Mouse (Mus musculus) erythroid progenitor cell, adult 5-6 weeks (primary cell): ENCODE measurements at regions not wholly inside any gene's neighbourhood (a gene's known extent, or its start where the extent isn't known, plus 50 kb on each side); places are given as distances from the start of the nearest gene placed in this dataset.

Source experiments
- ATAC-seq: replicated peaks from 2 replicates; pipeline ENCODE4 v1.8.0; 2016; ENCODE audit warnings: moderate number of reproducible peaks, mild to moderate bottlenecking, moderate TSS enrichment, inconsistent platforms; ENCODE audit not compliant: poor library complexity, low FRiP score, severe bottlenecking

DNA sequence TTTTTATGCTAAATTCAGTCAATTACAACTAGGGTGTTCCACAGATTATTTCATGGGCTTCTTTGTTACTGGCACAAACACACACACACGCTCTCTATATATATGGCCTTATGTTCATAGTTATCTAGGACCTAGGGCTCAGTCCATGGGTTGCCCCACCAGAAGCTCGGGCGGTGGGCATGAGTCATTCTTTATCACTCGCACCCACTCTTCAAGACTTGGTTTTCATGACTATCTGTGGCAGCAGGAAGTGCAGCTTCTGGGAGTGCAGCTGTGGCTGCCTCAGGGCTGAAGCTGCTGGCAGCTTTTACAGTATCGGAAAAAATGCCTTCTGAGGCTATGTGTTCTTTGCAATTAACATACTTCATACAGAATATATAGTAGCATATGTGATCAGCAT lies 198.7 kb downstream of the Ipo11 start:
- no peak for ATAC-seq

DNA sequence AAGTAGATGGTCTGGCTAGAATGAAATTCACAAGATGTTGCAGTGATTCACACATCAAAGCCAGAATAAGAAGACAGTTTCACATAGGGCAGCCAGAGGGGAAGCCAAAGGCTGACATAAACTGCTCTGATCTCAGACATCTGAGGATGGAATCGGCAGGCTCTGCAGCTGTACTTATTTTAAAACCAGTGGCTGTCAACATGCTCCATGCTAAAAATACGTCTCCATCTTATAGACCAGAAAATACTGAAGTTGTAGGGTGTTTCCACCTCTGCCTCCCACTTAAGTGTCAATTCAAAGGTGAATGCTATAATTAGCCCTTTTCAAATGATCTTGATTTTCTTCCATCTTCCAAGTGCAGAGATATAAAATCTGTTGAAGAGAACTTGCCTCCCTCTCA lies 202.4 kb downstream of the Ipo11 start:
- ATAC-seq, result no peak

DNA sequence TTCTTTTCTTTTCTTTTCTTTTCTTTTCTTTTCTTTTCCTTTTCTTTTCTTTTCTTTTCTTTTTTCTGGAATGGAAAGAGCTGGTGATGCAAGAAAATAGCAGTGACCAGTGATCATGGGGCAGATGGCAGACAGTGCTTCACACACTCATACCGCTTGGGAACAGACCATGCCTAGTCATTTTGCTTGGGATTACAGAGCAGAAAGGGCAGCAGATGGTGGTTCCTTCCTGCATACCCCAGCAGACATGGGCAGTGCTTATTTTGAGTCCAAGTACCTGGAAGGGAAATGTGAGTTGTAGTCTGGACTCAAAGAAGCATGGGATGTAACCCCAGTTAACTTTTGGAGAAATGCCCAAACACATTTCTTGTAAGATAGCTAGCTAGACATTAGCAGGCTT lies 203.9 kb downstream of the Ipo11 start:
- ATAC-seq, result no peak

DNA sequence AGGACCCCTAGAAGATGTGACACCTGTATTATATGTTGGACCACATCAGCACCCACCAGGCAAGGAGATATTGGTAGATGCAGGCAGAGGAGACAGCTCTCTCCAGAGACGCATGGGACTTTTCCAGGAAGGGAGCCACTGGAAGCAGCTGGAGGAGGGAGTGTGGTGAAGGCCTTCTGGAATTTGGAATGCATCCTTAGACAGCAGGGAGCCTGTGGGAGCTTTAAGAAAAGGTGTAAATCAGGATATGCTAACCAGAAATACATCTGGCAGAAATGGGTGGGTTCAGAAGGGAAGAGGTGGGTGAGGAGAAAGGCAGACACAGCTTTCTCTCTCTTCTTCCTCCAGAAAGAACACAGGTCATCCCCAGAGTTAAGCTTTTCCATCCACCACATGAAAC lies 213.4 kb downstream of the Ipo11 start:
- no peak for ATAC-seq

DNA sequence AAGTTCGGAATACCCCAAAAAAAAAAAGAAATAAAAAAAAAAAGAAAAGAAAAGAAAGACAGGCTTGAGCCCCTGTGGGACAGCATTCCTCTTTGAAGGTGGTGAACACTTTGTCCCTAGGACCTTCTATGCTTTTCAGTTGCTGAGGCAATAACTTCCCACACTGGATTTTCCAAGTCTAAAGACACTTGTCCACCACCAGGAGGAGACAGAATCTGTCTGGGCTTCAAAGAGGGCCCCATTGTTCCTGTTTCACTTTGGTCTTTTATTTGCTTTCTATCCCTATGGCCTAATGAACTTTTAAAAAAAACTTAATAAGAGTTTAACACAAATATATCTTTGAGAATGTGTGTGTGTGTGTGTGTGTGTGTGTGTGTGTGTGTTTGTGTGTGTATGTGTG lies 215.6 kb downstream of the Ipo11 start:
- ATAC-seq, result no peak

DNA sequence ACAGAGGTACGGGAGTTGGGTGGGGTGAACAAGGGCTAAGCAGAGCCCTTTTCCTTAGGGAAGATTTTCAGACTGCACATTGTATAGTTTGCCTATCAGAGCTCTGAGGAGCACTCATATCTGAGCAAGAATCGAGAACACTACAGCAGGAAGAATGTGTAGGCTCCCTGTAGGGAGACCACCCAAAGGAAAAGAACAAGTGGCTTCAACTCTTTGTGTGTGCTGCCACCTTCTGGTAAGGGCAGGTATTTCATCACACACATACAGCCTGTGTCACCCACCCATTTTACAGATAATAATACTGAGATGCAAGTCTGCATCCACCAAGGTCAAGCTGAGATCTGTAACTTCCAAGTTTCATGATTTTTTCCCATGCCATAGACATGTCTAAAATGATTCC lies 221.0 kb downstream of the Ipo11 start:
- no peak for ATAC-seq

DNA sequence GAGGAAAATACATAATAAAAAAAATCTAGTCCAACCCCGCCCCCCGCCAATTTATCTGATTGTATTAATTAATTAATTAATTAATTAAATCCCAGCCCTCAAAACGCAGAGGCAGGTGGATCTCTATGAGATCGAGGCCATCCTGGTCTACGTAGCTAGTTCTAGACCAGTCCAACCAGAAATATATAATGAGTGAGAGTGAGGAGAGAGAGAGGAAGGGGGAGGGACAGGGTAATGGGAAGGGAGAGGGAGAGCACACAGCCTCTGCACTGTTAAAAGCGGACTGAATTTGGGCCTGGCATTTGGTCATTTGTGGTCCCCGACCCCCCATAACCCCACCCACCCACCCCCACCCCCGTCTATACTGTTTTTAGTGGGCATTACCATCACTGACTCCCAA lies 221.5 kb downstream of the Ipo11 start:
- ATAC-seq, result no peak

DNA sequence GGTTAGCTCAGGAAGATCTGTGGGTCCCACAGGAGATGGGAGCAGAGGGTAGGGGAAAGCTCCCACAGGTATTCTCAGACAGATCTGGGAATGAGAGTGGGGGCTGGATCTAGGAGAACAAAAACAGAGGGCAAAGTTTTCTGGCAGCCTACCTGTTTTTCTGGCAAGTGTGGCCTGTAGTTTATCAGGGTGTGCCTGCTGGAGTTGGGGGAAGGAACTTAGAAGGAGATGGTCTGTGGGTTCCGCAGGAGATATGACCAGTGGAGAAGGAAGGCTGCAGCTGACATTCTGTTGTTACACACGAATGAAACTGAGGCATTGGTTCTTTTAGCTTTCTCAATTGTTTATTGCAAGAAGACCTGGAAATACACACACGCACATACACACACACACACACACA lies 226.2 kb downstream of the Ipo11 start:
- peak; percentile 39; the same call in 1 of the 2 replicates for ATAC-seq

DNA sequence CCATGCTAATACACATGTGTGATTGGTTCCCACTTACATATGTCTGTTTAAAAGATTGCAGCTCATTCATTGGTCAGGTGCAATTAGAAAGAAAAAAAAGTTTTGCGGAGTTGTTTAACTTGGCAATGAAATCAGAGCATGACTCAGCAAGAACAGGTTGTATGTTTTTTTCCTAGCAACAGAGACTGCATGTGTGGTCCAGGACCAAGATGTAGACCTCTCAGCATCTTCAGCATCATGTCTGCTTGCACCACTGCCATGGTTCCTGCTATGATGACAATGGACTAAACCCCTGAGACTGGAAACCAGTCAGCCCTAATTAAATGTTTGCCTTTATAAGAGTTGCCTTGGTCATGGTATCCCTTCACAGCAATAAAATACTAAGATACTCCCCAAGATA lies 236.4 kb downstream of the Ipo11 start:
- no peak for ATAC-seq

DNA sequence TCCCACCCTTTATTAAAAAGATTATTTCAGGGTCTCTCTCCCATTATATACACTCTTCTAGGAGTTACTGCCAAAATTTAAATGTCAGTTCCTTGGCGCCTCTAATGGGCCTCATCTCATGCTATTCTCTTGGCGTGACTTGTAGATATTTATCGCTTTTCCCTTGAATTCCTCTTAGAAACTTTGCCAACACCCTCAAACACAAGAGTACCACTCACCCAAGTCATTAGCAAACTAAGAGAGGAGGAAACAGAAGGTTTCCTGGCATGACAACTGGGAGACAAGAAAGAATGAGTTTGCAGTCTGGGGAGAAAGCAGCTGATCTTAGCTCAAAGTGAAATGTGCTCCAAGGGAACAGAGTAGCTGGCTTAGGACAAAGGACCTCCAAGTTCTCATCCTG lies 236.8 kb downstream of the Ipo11 start:
- no peak for ATAC-seq

DNA sequence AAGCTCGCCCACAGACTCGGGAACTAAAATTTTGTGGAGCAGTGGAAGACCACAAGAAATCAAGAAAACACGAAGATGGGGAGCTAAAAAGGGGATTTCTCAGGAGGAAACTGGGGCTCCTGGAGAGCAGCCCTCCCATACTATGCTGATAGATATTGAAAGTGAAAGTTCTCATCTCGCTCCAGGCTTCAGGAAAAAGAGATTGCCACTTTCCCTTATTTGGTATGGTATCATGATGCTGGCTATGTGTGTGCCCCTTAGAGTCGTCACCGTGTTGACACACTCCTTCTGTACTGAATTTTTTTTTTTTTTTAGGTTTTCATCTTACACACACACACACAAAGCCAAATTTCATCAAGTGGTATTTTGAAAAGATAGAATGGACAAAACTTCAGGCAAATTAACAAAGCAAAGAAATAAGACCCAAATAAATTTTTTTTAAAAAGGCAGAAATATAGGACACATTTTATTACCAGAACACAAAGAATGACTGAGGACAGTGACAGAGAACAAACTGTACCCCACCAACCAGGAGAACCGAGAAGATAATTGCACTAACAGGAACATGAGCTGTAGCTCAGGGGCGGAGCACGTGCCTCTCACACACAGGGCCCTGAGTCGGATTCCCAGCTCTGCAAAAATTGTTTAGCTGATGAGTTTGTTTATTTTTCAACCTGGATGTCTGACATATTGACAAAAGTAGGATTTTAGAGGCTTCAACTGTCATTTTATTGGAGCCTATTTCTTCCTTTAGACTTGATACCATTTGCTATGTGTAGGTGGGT lies 244.8 kb downstream of the Ipo11 start:
- ATAC-seq, result 0 out of 2 replicates have a peak, but pooled peaks have one; percentile 65

DNA sequence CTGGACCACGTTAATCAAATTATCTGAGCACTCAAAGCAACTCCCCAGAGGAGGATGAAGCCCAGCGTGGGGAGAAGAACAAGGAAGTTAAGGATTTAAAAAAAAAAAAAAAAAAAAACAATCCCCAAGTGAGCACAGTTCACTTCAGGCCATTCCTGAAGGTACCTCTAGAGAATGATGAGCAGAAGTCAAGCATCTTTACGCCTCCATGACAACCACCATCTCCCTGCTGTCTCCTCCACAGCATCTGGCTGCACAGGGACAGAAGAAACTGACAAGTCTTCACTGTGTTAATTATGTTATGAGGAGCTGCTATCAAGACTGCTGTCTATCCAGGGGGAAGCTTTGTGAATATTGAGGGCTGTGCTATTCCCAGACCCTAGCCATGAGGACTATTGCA lies 246.6 kb downstream of the Ipo11 start:
- ATAC-seq, result no peak

DNA sequence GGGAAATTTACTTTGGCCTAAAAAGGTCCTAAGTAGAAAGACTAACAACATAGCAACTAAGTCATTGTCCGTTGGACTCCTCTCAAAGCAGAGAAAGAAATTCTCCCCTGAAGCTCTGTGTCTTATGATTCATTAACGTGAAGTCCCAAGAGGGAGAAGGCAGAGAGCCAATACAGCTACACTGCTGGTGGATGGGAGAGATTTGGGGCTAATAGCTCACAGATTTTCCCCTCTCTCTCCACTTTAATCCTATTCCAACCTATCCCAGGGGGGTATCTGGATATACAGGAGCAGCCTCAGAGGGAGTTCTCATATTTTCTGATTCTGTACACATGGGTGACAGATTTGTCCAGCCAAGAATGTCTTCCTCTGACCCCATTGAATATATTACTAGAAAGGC lies 247.1 kb downstream of the Ipo11 start:
- ATAC-seq, result no peak

DNA sequence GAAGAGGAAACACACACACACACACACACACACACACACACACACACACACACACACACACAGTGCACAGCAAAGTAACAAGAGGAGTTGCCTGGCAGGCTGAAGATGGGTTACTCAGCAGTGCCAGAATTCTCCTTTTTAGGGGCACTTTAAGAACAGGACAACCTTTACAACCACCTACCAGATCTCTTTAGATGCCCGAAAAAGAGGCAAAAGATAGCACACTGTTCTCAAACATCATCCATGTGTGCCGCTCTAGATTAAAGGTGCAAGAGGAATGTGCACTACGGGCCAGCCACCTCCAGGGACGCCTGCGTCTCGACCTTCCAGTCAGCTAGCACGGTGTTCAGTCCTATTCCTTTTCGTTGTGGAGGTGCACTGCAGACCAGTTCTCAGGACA lies 247.7 kb downstream of the Ipo11 start:
- ATAC-seq, result no peak

DNA sequence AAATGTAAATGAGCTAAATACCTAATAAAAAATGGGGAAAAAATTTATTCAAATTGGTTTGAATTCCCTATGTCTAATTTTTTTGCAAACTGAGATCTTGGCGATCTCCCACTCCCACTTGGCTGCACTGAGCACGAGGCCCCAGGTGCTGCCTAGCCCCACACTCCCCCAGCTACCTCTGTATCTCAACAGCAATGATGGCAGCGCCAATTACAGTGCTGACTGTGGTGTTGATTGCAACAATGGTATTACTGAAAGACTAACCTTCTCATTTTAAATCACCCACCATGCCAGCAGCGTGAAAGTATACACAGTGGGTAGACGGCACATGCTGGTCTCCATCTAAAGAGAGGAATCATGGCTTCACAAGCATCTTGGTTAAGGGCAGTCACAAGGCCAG lies 267.1 kb downstream of the Ipo11 start:
- no peak for ATAC-seq

DNA sequence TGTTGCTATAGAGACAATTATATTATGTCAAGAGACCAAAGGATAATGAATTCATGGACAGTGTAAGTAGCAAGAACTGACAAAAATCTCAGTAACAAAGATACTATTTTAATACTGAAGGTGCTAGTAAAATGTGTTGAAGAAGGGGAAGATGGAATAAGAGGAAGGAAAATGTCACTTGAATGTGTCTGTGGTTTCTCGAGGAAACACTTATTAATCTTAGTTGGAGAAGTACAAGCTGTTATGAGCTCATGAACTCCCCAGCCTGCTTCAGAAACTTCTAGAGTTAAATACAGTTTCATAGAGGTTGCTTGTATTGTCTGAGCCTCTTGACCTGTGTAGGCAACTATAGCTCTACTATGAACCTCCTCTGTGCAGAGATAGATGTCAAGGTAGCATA lies 274.6 kb downstream of the Ipo11 start:
- ATAC-seq, result no peak

DNA sequence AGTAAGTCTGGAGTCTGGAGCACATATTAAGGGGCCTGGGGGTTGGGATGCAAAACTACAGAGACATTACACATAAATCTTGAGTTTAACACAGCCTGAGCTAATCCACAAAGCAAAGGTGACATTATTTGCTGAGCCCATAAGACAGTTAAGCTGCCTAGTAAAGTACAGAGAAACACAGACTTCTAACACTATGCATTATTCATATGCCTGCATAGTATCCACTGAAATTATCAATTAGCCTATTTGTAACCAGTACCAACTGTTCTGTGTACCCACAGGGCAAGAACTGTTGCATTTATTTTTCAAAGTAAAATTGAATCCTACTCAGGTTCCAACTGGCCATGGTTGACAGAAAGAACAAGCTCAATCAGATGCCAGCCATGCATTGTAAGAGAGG lies 287.4 kb downstream of the Ipo11 start:
- no peak for ATAC-seq

DNA sequence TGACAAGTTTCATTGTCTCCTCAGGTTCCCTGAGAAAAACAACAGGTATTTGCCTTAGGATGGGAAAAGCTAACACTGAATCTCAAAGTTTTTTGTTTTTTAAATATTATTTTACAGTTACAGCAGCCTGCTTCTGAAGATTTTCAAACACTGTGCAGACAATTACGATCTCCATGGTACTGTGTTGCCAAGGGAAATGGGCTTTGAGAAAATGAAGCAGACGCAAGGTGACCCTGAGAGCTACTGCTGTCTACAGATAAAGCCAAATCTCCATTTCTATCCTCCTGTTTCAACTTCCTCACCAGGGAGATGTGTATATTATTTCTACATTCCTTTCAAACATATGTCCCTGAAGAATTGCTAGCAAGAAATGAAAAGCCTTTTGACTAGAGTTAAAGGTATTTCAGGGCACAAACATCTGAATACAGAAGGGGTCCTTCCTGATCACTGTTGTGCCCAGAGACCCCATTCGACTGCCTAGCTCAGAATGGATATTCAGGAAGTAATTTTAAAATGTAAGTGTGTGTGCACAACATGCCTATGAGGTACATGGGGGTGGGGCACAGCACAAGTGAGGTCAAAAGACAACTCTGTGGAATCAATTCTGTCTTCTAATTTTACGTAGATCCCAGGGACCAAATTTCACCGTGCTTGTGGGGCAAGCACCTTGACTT lies 293.3 kb downstream of the Ipo11 start:
- no peak for ATAC-seq

DNA sequence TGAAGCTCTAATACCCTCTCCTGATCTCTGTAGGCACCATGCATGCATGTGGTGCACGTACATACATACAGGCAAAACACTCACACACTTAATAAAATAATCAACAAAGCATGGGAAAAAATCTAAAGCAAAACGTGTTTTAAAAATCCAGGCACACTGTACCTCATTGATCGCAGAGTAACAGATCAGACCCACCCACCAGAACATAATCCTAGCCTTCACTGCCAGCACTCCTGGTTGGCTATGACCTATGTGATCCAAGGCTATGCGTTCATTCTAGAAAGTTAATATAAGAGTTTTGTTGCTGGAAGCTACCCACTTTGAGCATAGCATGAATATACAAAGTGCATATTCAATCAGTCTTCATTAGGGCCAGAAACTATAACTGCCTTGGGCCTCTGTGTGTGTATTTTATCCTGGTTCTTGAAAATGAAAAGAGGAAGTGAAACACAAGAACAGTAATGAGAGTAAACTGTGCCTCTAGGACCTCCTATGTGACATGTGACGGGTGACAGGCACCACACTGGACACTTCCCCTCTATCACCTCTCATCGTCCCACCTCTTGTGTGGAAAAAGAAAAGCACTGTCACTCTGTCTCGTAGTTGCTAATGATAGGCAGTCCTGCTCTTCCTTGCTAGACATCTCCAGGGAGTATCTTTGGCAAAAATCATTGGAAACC lies 297.9 kb downstream of the Ipo11 start:
- no peak for ATAC-seq

DNA sequence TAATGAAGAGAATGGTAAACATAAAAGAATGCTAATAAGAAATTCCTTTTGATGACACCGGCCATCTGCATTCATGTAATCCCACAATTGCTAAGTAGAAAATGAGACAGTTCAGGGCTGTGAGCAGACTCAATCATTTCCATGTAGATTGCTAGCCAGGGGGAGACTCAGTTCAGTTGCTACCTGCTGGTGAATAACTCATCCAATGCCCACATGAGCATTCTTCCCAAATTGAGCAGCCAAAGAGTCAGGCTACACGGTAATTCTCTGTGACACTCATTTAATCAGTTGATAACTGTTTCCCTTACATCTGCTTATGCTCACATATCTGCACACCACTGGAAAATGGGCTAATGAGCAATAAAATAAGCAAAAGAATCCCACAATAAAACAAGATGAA lies 345.0 kb downstream of the Ipo11 start:
- ATAC-seq, result no peak

DNA sequence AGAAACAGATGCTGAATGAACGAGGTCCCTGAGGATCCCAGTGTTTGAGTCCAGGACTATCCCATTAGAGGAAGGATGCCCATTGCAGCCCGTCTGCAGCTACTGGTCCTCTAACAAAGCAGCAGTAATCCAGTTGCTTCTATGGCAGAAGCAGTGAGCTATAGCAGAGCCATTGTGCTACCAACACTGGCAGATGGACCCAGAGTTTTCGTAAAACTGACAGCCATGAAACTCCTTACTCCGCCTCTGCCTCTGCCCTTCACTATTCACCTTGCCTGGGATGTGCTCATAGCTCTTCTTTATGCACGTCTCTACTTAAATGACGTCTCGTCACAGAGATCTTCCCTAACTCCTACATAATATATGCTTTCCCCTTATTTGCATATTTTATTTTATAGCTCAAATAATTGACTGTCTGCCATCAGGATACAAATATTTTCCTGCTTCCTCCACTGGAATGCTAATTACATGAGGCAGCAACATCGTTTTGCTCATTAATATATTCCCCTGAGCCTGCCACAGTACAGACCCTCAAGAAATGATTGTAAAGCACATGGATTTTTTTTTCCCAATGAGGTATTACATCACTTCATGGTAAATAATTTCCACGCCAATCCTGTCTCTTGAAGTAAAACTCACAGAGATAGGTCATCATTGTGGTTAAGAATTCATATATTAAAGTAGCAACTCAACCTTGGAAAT lies 368.9 kb downstream of the Ipo11 start:
- ATAC-seq, result no peak
